Mouse (Mus musculus): ENCODE measurements at regions not wholly inside any gene's neighbourhood (a gene's known extent, or its start where the extent isn't known, plus 50 kb on each side); places are given as distances from the start of the nearest gene placed in this dataset.

DNA sequence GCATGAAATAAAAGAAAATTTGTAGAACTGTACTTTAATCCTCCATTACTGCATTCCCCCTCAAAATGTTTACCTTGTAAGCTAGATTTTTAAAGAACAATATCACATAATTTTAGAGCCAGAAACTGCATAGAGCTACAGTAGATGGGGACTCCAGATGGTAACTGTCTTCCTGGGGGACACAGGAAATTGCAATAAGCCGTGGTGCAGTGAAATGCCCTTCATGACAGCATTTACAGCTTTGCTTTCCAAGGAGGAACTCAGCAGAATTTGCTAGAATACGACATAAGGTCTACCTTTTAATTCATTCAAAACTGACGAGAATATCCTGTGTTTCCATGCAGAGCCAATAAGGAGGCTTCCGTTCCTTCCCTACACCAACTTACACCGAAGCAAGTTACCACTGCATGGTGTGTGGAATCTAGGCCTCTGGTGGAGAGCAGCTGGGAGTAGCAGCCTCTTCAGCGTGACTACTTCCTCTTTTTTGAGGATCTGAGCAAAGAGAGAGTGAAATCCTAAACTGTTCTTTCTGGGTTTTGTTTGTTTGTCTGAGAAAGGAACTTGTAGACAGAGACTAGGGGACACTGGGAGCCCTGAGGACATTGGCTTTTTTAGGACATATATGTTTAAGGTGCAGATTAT is 164.6 kb downstream of the Gm9376 start:
- H3K36me3 ChIP-seq (ENCODE audit: control insufficient read depth, insufficient read depth) = no peaks in the 10 kb centered on the region
- H3K4me1 ChIP-seq (ENCODE audit: control insufficient read depth, insufficient read depth, low read length) = no peaks in the 10 kb centered on the region
- H3K4me3 ChIP-seq (ENCODE audit: low read length) = no peak overlapping the region
- ATAC-seq (replicated peaks; ENCODE audit: extremely low read depth, insufficient read depth, low FRiP score) = no peak
- H3K27me3 ChIP-seq (ENCODE audit: control insufficient read depth, insufficient read depth, low read length) = peaks cover 18% of the 10 kb centered on the region
- WGBS = 69% methylated on average over 6 of the region's 6 CpGs
- no peaks in the 10 kb centered on the region for H3K9me3 ChIP-seq (replicated peaks; ENCODE audit: control insufficient read depth, low read length)
- H3K27ac ChIP-seq (ENCODE audit: low read length) = no peak overlapping the region
- H3K4me2 ChIP-seq (ENCODE audit: low read depth, low read length) = no peak overlapping the region
- H3K9ac ChIP-seq (ENCODE audit: low read length) = no peak overlapping the region

Measured in heart, embryonic 16.5 days (tissue).